Mouse (Mus musculus): Measurements from ENCODE around the gene Gm17359. TPM values are rescaled to one million over a fixed set of nuclear protein-coding genes. Genes with fewer than 3 reads are reported as not detected.

The Gm17359 gene
- polyA plus RNA-seq, 1 experiment, result not detected

GRCm38 (mm10) chr3:79478880-79479279 is 142.4 kb downstream of the Gm17359 start:
- 38% methylated on average over 4 of the region's 4 CpGs for WGBS
- no peak overlapping the region for H3K4me3 ChIP-seq (replicated peaks; ENCODE audit: control insufficient read depth, low read depth, low read length)

GRCm38 (mm10) chr3:79484286-79485063 is 148.0 kb downstream of the Gm17359 start:
- Histone ChIP-seq H3K4me3 (replicated peaks; ENCODE audit: control insufficient read depth, low read depth, low read length) (no peak overlapping the region), H3K27ac (ENCODE audit: control insufficient read depth, insufficient read depth, low read depth, low read length, poor library complexity) (no peak overlapping the region), H3K4me1 (ENCODE audit: control insufficient read depth, insufficient read depth, low read length) (no peaks in the 10 kb centered on the region)
- TF ChIP-seq CTCF (IDR thresholded peaks at IDR 0.05; ENCODE audit: control insufficient read depth, insufficient read depth, low read length), result no peak
- no peak for TF ChIP-seq POLR2A (IDR thresholded peaks at IDR 0.05; ENCODE audit: borderline replicate concordance, control insufficient read depth, low read depth, low read length)
- 52% methylated on average over 16 of the region's 16 CpGs for WGBS

More at GRCm38 (mm10) chr3:79478880-79479279, 142.4 kb downstream of the Gm17359 start:
- TF ChIP-seq POLR2A (IDR thresholded peaks at IDR 0.05; ENCODE audit: borderline replicate concordance, control insufficient read depth, low read depth, low read length), result no peak
- no peak for TF ChIP-seq CTCF (IDR thresholded peaks at IDR 0.05; ENCODE audit: control insufficient read depth, insufficient read depth, low read length)
- no peak overlapping the region for H3K27ac ChIP-seq (ENCODE audit: control insufficient read depth, insufficient read depth, low read depth, low read length, poor library complexity)
- H3K4me1 ChIP-seq (ENCODE audit: control insufficient read depth, insufficient read depth, low read length), result no peaks in the 10 kb centered on the region

- Histone ChIP-seq H3K4me3 (replicated peaks; ENCODE audit: control insufficient read depth, low read depth, low read length) (no peak overlapping the region), H3K4me1 (ENCODE audit: control insufficient read depth, insufficient read depth, low read length) (no peaks in the 10 kb centered on the region), H3K27ac (ENCODE audit: control insufficient read depth, insufficient read depth, low read depth, low read length, poor library complexity) (no peak overlapping the region)
- 87% methylated on average over 7 of the region's 7 CpGs for WGBS
- TF ChIP-seq CTCF (IDR thresholded peaks at IDR 0.05; ENCODE audit: control insufficient read depth, insufficient read depth, low read length) (no peak), POLR2A (IDR thresholded peaks at IDR 0.05; ENCODE audit: borderline replicate concordance, control insufficient read depth, low read depth, low read length) (no peak)
Observed at GRCm38 (mm10) chr3:79488025-79488424, 151.6 kb downstream of the Gm17359 start.

DNA sequence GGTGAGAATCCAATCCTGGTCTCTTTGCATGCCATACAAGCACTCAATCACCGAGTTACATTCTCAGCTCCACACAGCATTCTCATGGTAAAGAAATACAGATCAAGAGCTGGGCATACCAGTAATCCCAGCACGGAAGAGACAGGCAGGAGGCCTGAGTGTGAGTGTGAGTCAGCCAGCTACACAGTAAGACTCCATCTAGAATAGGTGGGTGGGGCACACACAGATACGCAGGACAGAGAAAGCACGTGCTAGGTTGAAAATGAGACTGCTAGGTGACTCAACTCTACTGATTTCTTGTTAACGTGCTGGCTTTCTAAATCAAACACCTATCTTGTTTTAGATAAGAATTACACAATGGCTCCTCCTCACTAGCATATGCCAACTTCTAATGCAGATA is 153.6 kb downstream of the Gm17359 start:
- H3K4me1 ChIP-seq (ENCODE audit: control insufficient read depth, insufficient read depth, low read length), result no peaks in the 10 kb centered on the region
- H3K4me3 ChIP-seq (replicated peaks; ENCODE audit: control insufficient read depth, low read depth, low read length), result no peak overlapping the region
- TF ChIP-seq CTCF (IDR thresholded peaks at IDR 0.05; ENCODE audit: control insufficient read depth, insufficient read depth, low read length) (no peak), POLR2A (IDR thresholded peaks at IDR 0.05; ENCODE audit: borderline replicate concordance, control insufficient read depth, low read depth, low read length) (no peak)
- WGBS, result 88% methylated on average over 5 of the region's 5 CpGs
- H3K27ac ChIP-seq (ENCODE audit: control insufficient read depth, insufficient read depth, low read depth, low read length, poor library complexity), result no peak overlapping the region

- Histone ChIP-seq H3K4me3 (replicated peaks; ENCODE audit: control insufficient read depth, low read depth, low read length) (no peak overlapping the region), H3K4me1 (ENCODE audit: control insufficient read depth, insufficient read depth, low read length) (no peaks in the 10 kb centered on the region), H3K27ac (ENCODE audit: control insufficient read depth, insufficient read depth, low read depth, low read length, poor library complexity) (no peak overlapping the region)
- 43% methylated on average over 3 of the region's 3 CpGs for WGBS
- TF ChIP-seq CTCF (IDR thresholded peaks at IDR 0.05; ENCODE audit: control insufficient read depth, insufficient read depth, low read length), result no peak
- TF ChIP-seq POLR2A (IDR thresholded peaks at IDR 0.05; ENCODE audit: borderline replicate concordance, control insufficient read depth, low read depth, low read length), result no peak
Observed at GRCm38 (mm10) chr3:79491614-79492013, 155.2 kb downstream of the Gm17359 start.

DNA sequence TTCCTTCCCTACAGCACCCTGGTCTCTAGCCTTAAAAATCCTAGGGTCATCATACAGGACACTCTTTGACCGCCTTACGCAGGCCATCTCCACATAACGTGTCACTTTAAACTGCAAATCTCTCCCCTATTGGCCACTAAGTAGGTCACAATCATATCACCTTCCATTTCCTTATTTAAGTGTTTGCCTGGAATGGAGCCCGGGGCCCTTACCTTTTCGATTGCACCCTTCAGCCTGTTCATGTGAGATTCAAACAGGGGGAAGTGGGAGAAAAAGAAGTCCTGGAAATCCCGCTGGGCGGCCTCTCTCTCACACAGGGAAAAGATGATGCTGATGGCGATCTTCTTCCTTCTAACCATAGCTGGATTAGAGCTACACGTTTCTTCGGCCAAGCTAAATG is 156.6 kb downstream of the Gm17359 start:
- no peaks in the 10 kb centered on the region for H3K4me1 ChIP-seq (ENCODE audit: control insufficient read depth, insufficient read depth, low read length)
- 94% methylated on average over 10 of the region's 10 CpGs for WGBS
- no peak overlapping the region for H3K27ac ChIP-seq (ENCODE audit: control insufficient read depth, insufficient read depth, low read depth, low read length, poor library complexity)
- TF ChIP-seq POLR2A (IDR thresholded peaks at IDR 0.05; ENCODE audit: borderline replicate concordance, control insufficient read depth, low read depth, low read length) (no peak), CTCF (IDR thresholded peaks at IDR 0.05; ENCODE audit: control insufficient read depth, insufficient read depth, low read length) (no peak)
- no peak overlapping the region for H3K4me3 ChIP-seq (replicated peaks; ENCODE audit: control insufficient read depth, low read depth, low read length)

GRCm38 (mm10) chr3:79494028-79494427 is 157.6 kb downstream of the Gm17359 start:
- no peak for TF ChIP-seq CTCF (IDR thresholded peaks at IDR 0.05; ENCODE audit: control insufficient read depth, insufficient read depth, low read length)
- no peak for TF ChIP-seq POLR2A (IDR thresholded peaks at IDR 0.05; ENCODE audit: borderline replicate concordance, control insufficient read depth, low read depth, low read length)
- 92% methylated on average over 8 of the region's 8 CpGs for WGBS

GRCm38 (mm10) chr3:79495151-79495550 is 158.7 kb downstream of the Gm17359 start:
- Histone ChIP-seq H3K4me1 (ENCODE audit: control insufficient read depth, insufficient read depth, low read length) (no peaks in the 10 kb centered on the region), H3K4me3 (replicated peaks; ENCODE audit: control insufficient read depth, low read depth, low read length) (no peak overlapping the region), H3K27ac (ENCODE audit: control insufficient read depth, insufficient read depth, low read depth, low read length, poor library complexity) (no peak overlapping the region)
- TF ChIP-seq CTCF (IDR thresholded peaks at IDR 0.05; ENCODE audit: control insufficient read depth, insufficient read depth, low read length) (no peak), POLR2A (IDR thresholded peaks at IDR 0.05; ENCODE audit: borderline replicate concordance, control insufficient read depth, low read depth, low read length) (no peak)
- WGBS, result 87% methylated on average over 7 of the region's 7 CpGs

More at GRCm38 (mm10) chr3:79494028-79494427, 157.6 kb downstream of the Gm17359 start:
- no peaks in the 10 kb centered on the region for H3K4me1 ChIP-seq (ENCODE audit: control insufficient read depth, insufficient read depth, low read length)
- H3K4me3 ChIP-seq (replicated peaks; ENCODE audit: control insufficient read depth, low read depth, low read length), result no peak overlapping the region
- H3K27ac ChIP-seq (ENCODE audit: control insufficient read depth, insufficient read depth, low read depth, low read length, poor library complexity), result no peak overlapping the region

All from bone marrow, adult 2 months (tissue).